Mouse (Mus musculus) forebrain, embryonic 12.5 days (tissue): ENCODE measurements around the gene Heatr6. TPM values are rescaled to one million over a fixed set of nuclear protein-coding genes. Genes with fewer than 3 reads are reported as not detected.

Experiments
- ATAC-seq: fragments of 200-750 bp; cut with Nextera tagmentation; 2 replicates; pipeline ENCODE4 v1.8.0; 2017; ENCODE audit warnings: moderate TSS enrichment; ENCODE audit not compliant: low FRiP score
- H3K27ac ChIP-seq: fragments of 300-500 bp; sonication (generic); 2 replicates; pipeline ENCODE4 v1.5.1; 2016; ENCODE audit warnings: mild to moderate bottlenecking
- H3K27me3 ChIP-seq: fragments of 300-500 bp; sonication (generic); 2 replicates; pipeline ENCODE4 v1.6.1; 2016; ENCODE audit warnings: mild to moderate bottlenecking
- H3K36me3 ChIP-seq: fragments of 300-500 bp; sonication (generic); replicated peaks from 2 replicates; pipeline ENCODE4 v1.6.1; 2016; ENCODE audit warnings: mild to moderate bottlenecking
- H3K4me1 ChIP-seq: fragments of 300-500 bp; sonication (generic); 2 replicates; pipeline ENCODE4 v1.6.1; 2016
- H3K4me2 ChIP-seq: fragments of 300-500 bp; sonication (generic); 2 replicates; pipeline ENCODE4 v1.6.1; 2016; ENCODE audit warnings: mild to moderate bottlenecking, moderate library complexity
- H3K4me3 ChIP-seq: fragments of 300-500 bp; sonication (generic); replicated peaks from 2 replicates; pipeline ENCODE4 v1.5.1; 2016; ENCODE audit warnings: mild to moderate bottlenecking
- H3K9ac ChIP-seq: fragments of 300-500 bp; sonication (generic); 2 replicates; pipeline ENCODE4 v1.6.1; 2016; ENCODE audit warnings: mild to moderate bottlenecking
- H3K9me3 ChIP-seq: fragments of 300-500 bp; sonication (generic); 2 replicates; pipeline ENCODE4 v1.6.1; 2016
- WGBS: fragments of 180-500 bp; shearing (Covaris S2); methylation state at CpG from one replicate; pipeline ENCODE4 v1.1.7; 2016; 5-methylcytosine and 5-hydroxymethylcytosine counted together
- polyA plus RNA-seq: library from polyadenylated mRNA; unstranded; fragments of >200 nt; fragmentation: Nextera tagmentation; extraction: Ambion mirVana; gene quantifications from 2 replicates; pipeline ENCODE4 v1.2.1, GENCODE M21; 2016

The Heatr6 gene
- polyA plus RNA-seq = 33.5 and 34.9 TPM in 2 replicates

- H3K4me2 ChIP-seq = peak within 1 kb of the TSS; percentile 62
- H3K27me3 ChIP-seq = peaks cover 10% of the 10 kb centered on the region; the same call in 1 of the 2 replicates
- peaks cover 13% of the 10 kb centered on the region for H3K4me1 ChIP-seq
- H3K36me3 ChIP-seq = peaks cover 28% of the 10 kb centered on the region
- under 1% methylated on average over 47 of the region's 47 CpGs for WGBS
- H3K4me3 ChIP-seq = peak within 1 kb of the TSS; percentile 85
- peak within 1 kb of the TSS; percentile 81 for H3K9ac ChIP-seq
- peak within 1 kb of the TSS; percentile 87 for H3K27ac ChIP-seq
- peak; percentile 97 for ATAC-seq
- H3K9me3 ChIP-seq = no peaks in the 10 kb centered on the region
Measured at GRCm38 (mm10) chr11:83753581-83754181, at the start of gene Heatr6. Heatr6 (plus strand) TSS chr11:83753696.

DNA sequence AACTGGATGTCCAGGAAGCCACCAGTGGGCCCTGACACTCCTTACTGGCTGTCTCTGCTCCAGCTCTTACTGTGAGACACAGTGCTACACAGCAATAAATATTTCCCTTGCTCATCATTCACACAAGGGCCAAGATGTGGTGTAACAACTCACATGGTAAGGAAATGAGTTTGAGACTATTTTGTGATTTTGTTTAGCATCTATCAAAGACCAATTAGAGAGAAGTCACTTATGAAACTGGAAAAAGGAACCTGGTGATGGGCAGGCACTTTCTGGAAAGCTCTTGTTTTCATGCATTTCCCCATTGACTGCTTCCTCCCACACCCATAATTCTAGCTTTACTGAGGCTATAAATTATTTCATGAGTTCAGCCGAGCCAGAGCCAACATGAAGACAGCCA, 49.8 kb upstream of the Heatr6 start, which contains the start of gene Wfdc17:
TSS of gene Wfdc17 (plus strand) at position 287 of the 400 bp plus-strand sequence.
- WGBS = 78% methylated on average over 1 of the region's 1 CpGs
- Histone ChIP-seq H3K27me3 (no peaks in the 10 kb centered on the region), H3K27ac (no peak within 1 kb of the TSS), H3K36me3 (no peaks in the 10 kb centered on the region), H3K9ac (no peak within 1 kb of the TSS), H3K4me2 (no peak within 1 kb of the TSS), H3K9me3 (no peaks in the 10 kb centered on the region), H3K4me1 (no peaks in the 10 kb centered on the region), H3K4me3 (no peak within 1 kb of the TSS)
- ATAC-seq = no peak

DNA sequence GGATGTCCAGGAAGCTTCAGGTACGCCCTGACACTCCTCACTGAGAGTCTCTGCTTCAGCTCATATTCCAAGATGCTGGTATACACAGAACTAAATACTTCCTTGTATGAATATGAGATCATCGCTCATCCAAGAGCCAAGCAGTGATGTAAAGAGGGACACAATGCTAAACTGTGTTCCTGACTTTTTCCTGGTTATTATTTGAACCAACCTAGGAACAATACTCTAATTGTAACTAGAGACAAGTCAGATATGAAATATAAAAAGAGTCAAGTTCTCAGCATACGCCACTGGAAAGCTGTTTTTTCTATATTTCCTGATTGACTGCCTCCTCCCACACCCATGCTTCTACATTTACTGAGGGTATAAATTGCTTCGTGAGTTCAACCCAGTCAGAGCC, 44.8 kb upstream of the Heatr6 start, which contains the start of gene Wfdc18:
TSS of gene Wfdc18 (plus strand) at position 301 of the 400 bp plus-strand sequence.
- Histone ChIP-seq H3K4me3 (no peak within 1 kb of the TSS), H3K27me3 (no peaks in the 10 kb centered on the region), H3K4me1 (no peaks in the 10 kb centered on the region), H3K27ac (no peak within 1 kb of the TSS), H3K4me2 (no peak within 1 kb of the TSS), H3K9ac (no peak within 1 kb of the TSS), H3K9me3 (no peaks in the 10 kb centered on the region), H3K36me3 (no peaks in the 10 kb centered on the region)
- 72% methylated on average over 4 of the region's 4 CpGs for WGBS
- ATAC-seq = no peak

DNA sequence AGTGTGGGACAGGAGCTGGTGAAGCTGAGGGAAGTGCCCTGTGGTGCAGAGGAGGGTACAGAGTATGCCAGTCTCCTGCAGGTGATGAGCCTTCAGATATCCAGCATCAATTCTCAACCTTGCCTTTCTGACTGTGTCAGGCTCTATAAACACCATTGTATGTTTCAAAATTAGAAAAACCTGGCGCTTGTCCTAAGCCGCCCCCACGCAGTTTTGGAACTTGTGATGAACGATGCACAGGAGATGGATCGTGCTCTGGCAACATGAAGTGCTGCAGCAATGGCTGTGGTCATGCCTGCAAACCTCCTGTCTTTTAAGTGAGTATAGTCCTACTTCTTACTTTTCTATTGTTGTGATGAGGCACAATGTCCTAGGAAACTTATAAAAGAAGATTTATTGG, 43.8 kb upstream of the Heatr6 start:
- no peak overlapping the region for H3K27ac ChIP-seq
- 90% methylated on average over 5 of the region's 5 CpGs for WGBS
- H3K4me1 ChIP-seq = no peaks in the 10 kb centered on the region
- H3K4me3 ChIP-seq = no peak overlapping the region
- H3K4me2 ChIP-seq = no peak overlapping the region
- no peaks in the 10 kb centered on the region for H3K27me3 ChIP-seq
- no peaks in the 10 kb centered on the region for H3K36me3 ChIP-seq
- H3K9ac ChIP-seq = no peak overlapping the region
- no peaks in the 10 kb centered on the region for H3K9me3 ChIP-seq
- ATAC-seq = no peak

DNA sequence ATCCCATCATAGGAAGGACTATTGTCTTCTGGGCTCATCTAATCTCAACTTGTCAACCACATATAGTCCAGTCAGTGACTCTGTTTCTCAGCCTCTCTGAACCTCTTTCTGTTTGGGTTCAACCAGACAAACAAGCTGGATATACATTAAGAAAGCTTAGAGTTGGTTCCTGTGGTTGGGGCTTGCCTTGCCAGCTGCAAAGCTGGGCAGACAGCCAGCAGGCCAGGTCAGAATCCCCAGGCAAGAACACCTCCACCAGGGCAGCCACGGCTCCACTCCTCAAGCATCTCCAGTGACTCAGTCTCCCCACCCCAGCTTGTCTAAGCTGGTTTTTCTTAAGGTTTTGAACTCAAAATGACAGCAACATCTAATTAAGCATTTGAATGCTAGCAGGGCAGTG, 40.8 kb upstream of the Heatr6 start:
- no peak overlapping the region for H3K4me3 ChIP-seq
- ATAC-seq = no peak
- H3K27ac ChIP-seq = no peak overlapping the region
- H3K4me1 ChIP-seq = no peaks in the 10 kb centered on the region
- no peak overlapping the region for H3K9ac ChIP-seq
- H3K9me3 ChIP-seq = no peaks in the 10 kb centered on the region
- H3K4me2 ChIP-seq = no peak overlapping the region
- H3K36me3 ChIP-seq = no peaks in the 10 kb centered on the region
- WGBS = 82% methylated on average over 1 of the region's 1 CpGs
- no peaks in the 10 kb centered on the region for H3K27me3 ChIP-seq

DNA sequence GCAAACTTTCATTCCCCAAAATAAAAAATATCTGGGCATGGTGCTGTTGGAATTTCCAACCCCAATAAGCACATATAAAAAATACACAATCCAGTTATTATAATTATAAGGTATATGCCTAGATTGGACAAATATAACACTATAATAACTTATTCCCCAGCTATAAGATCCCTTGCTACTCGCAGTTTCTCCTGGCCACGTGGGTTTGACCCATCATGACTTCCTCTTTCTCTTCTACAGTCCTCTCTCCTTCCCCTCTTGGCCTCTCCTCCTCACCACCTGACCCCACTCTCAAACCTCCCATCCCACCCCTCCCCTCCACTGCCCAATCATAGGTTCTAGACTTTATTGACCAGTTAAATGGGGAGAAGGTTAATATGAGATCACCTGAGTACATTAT, 39.6 kb upstream of the Heatr6 start:
- H3K27me3 ChIP-seq = no peaks in the 10 kb centered on the region
- no peak overlapping the region for H3K27ac ChIP-seq
- no peak overlapping the region for H3K4me2 ChIP-seq
- H3K9me3 ChIP-seq = no peaks in the 10 kb centered on the region
- H3K36me3 ChIP-seq = no peaks in the 10 kb centered on the region
- 84% methylated on average over 2 of the region's 2 CpGs for WGBS
- H3K4me1 ChIP-seq = no peaks in the 10 kb centered on the region
- ATAC-seq = no peak
- H3K4me3 ChIP-seq = no peak overlapping the region
- H3K9ac ChIP-seq = no peak overlapping the region

- H3K27me3 ChIP-seq = no peaks in the 10 kb centered on the region
- H3K4me1 ChIP-seq = no peaks in the 10 kb centered on the region
- no peak for ATAC-seq
- H3K4me3 ChIP-seq = no peak overlapping the region
- no peak overlapping the region for H3K4me2 ChIP-seq
- 89% methylated on average over 6 of the region's 6 CpGs for WGBS
- no peaks in the 10 kb centered on the region for H3K36me3 ChIP-seq
- no peak overlapping the region for H3K9ac ChIP-seq
- no peak overlapping the region for H3K27ac ChIP-seq
- no peaks in the 10 kb centered on the region for H3K9me3 ChIP-seq
Measured at GRCm38 (mm10) chr11:83717042-83717665, 36.3 kb upstream of the Heatr6 start.

DNA sequence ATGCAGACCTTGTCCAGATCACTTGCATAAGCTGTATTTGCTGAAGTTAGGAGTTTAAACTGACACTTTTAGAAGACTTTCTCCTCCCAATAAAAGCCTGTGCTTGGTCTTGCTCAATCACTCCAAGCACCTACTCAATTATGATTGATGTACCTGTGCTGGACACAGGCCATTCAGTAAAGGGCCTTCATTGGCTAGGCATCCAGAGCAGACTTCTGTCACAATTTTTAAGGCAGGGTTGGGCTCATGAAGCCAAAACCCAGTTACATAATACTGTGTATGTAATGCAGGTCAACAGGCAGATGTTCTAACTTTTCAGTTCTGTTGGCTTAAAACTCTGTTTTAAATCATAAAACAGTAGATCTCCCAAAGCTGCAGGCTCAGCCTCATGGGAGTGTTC, 32.7 kb upstream of the Heatr6 start:
- Histone ChIP-seq H3K27me3 (no peaks in the 10 kb centered on the region), H3K9me3 (no peaks in the 10 kb centered on the region), H3K4me3 (no peak overlapping the region), H3K4me1 (no peaks in the 10 kb centered on the region), H3K9ac (no peak overlapping the region), H3K27ac (no peak overlapping the region), H3K36me3 (no peaks in the 10 kb centered on the region), H3K4me2 (no peak overlapping the region)
- ATAC-seq = no peak

DNA sequence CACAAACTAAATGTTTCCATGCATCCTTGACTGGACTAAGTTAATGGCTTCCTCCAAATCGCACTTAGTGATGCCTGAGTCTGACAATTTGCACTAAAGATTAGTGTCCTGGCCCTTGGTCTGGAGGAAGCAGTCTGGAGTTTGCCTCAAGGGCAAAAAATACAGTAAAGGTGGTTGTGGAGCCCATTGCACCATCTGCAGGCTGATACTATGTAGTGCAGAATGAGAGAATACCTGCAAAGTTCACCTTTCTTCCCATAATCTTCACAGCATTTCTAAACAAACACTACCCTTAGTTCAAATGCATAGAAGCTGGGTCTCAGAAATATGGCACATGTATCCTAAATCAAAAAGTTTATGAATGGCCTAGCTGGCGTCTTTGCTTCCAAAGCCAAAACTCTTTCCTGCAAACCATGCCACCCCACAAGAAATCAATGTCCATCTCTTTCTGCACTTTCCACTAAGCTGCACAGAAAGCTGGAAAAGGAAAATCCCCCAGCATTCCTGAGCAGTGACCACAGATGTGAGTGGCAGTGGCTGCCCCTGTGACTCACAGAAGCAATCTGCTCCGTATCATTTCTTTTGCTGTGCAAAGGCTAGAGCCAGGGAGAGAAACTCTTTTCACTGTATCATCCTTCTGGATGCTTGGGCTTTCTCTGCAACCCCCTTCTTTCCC, 24.6 kb upstream of the Heatr6 start:
- Histone ChIP-seq H3K4me3 (no peak overlapping the region), H3K27me3 (no peaks in the 10 kb centered on the region), H3K4me1 (no peaks in the 10 kb centered on the region), H3K4me2 (no peak overlapping the region), H3K27ac (no peak overlapping the region), H3K9ac (no peak overlapping the region), H3K9me3 (no peaks in the 10 kb centered on the region), H3K36me3 (no peaks in the 10 kb centered on the region)
- ATAC-seq = no peak
- WGBS = 71% methylated on average over 3 of the region's 3 CpGs

DNA sequence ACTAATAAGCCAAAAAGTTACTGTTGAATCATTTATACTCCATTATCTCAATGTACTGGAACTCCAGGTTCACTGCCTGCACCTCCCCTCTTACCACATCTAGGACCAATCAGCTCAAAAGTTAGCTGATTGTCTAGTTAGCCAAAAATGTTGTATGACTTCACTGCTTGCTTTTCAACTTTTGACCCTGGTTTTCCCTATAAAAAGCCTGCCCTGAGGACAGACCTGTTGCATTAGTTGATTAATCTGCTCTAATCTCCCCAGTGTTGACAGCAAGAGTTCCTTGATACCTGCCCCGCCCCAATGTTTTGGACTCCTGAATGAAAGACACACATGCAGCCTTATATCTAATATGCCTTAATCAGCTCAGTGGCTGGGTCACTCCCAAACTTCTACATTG, 22.4 kb upstream of the Heatr6 start:
- 100% methylated on average over 1 of the region's 1 CpGs for WGBS
- Histone ChIP-seq H3K27ac (no peak overlapping the region), H3K36me3 (no peaks in the 10 kb centered on the region), H3K4me3 (no peak overlapping the region), H3K9ac (no peak overlapping the region), H3K27me3 (no peaks in the 10 kb centered on the region), H3K9me3 (no peaks in the 10 kb centered on the region), H3K4me2 (no peak overlapping the region), H3K4me1 (no peaks in the 10 kb centered on the region)
- ATAC-seq = no peak

DNA sequence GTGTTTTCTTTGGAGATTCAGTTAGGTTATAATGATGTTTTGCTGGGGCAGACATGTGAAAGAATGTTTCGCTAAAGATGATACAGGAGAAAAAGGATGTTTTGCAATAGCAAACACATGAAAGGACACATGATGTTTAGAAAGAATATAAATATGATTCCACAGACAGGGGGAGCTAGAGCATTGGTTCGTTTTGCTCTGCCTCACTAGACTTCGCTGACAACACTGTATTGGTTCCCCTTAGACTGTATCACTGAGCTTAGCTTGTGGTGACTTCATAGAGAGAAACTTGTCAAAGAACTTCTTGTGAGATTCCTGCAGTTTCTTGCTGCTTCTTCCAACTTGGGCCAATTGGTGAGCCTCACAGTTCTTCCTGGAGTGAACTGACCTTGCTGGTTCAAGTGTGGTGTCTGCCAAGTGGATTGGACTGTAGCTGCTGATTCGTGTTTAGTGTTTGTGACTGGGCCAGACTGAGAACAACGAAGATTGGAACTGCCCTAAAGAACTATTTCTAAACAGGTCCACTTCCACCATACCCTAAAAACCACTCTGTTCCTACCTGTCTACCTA, 20.3 kb upstream of the Heatr6 start:
- H3K27me3 ChIP-seq = no peaks in the 10 kb centered on the region
- H3K9me3 ChIP-seq = no peaks in the 10 kb centered on the region
- ATAC-seq = no peak
- no peak overlapping the region for H3K4me2 ChIP-seq
- no peaks in the 10 kb centered on the region for H3K36me3 ChIP-seq
- WGBS = 83% methylated on average over 5 of the region's 5 CpGs
- no peak overlapping the region for H3K27ac ChIP-seq
- no peak overlapping the region for H3K4me3 ChIP-seq
- H3K9ac ChIP-seq = no peak overlapping the region
- H3K4me1 ChIP-seq = no peaks in the 10 kb centered on the region

GRCm38 (mm10) chr11:83734215-83734614, 19.3 kb upstream of the Heatr6 start:
- Histone ChIP-seq H3K4me2 (no peak overlapping the region), H3K4me3 (no peak overlapping the region), H3K4me1 (no peaks in the 10 kb centered on the region), H3K27ac (no peak overlapping the region), H3K9me3 (no peaks in the 10 kb centered on the region), H3K9ac (no peak overlapping the region), H3K27me3 (no peaks in the 10 kb centered on the region), H3K36me3 (no peaks in the 10 kb centered on the region)
- WGBS = 77% methylated on average over 1 of the region's 1 CpGs
- no peak for ATAC-seq
